Mouse (Mus musculus) right cerebral cortex, adult 2 months (tissue): ENCODE results near the gene Spib.

Source experiments
- DNase-seq, 2 experiments: peaks; one replicate each; pipeline ENCODE4 v3.0.0; 2021 to 2022; ENCODE audit warnings: low spot score in 2 of 2

Spib gene

DNA sequence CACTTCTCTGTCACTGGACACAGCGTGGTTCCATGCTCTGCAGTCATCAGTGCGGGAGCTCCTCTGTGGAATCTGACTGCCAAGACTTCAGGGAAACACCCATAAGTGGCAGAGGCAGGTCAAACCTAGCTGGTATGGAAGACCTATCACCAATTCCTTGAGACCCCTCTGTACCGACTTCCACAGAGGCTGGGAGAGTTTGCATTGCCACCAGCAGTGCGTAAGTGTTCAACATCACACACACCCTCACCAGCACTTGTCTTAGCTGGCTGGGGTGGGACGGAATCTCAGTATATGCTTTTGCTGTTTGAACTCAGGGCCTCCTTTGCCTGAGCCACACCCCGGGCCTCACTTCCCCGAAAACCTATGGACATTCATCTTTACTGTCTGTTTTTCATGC, 43.9 kb downstream of the Spib start:
- DNase-seq: no peak

DNA sequence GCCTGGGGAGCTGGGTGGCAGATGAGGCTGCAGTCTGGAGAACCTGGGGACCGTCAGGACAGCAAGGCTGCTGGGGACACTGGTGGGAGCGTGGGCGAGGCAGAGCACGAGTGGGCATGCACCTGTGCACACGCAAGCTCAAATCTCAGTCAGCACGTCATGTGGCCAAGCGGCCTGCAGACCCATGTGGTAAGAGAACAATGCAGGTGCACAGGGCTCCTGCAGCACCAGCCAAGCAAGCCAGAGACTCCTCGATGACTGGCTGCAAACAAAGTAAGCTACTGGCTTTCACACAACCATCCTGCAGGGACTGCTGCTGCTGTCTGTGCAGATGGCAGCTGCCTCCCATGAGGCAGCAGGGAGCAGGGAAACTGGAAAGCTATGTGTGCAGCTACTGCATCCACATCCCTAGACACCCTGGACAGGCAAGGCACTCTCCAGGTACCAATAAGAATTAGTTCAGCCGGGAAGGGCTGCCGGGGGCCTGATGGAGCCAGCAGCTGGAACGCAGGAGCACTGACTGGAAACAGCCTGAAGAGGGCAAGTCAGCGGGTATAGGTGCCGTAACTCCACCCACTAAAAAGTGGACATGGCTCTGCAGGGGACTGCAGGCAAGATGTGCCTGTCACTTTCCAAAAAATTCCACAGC, 44.8 kb downstream of the Spib start:
- DNase-seq: no peak

DNA sequence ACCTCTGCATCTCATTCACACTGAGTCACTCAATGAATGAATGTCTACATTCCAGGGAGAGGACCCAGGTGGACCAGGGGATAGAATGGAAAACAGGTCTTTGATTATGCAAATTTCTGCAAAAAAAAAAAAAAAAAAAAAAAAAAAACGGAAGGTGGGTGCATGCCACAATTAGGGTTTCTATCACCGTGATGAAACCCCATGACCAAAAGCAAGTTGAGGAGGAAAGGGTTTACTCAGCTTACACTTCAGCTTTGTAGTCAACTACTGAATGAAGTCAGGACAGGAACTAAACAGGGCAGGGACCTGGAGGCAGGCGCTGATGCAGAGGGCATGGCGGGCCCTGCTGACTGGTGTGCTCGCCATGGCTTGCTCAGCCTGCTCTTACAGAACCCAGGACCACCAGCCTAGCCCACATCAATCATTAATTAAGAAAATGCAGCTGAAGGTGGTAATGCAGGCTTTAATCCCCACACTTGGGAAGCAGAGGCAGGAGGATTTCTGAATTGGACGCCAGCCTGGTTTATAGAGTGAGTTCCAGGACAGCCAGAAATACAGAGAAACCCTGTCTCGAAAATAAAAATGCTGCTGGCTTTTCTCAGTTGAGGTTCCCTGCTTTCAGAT, 46.2 kb downstream of the Spib start:
- no peak for DNase-seq

DNA sequence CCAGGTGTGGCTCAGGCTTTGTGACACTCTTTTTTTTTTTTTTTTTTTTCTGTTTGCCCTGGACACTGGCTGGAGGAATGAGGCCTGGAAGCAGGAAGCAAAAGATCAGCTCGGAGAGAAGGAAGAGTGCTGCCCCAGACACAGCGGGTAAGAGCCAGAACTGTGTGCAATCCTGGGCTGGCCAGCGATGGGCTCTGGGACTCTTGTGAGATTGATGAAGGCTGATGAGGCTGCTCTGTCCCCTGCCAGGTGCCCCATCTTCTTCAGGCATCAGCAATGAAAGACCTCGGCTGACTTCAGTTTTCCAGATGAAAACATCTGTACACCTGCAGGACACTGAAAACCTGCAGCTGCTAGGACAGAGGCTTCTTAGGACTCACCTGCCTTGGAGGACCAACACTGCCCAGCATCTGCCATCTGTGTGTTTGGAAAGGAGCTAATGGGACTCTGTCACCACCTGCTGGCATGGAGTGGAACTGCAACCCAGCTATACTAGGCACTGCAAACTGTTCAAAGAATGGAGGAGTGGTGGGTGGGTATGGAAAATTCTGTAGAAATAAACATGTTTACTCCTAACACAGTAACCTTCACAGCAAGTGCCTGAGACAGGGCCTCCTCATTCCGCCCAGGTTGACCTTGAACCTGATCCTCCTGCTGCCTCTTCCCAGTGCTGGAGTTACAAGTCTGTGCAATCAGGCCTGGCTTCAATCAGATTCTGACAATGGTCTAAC, 46.9 kb downstream of the Spib start:
- peak; percentile 88 to 90 for DNase-seq

DNA sequence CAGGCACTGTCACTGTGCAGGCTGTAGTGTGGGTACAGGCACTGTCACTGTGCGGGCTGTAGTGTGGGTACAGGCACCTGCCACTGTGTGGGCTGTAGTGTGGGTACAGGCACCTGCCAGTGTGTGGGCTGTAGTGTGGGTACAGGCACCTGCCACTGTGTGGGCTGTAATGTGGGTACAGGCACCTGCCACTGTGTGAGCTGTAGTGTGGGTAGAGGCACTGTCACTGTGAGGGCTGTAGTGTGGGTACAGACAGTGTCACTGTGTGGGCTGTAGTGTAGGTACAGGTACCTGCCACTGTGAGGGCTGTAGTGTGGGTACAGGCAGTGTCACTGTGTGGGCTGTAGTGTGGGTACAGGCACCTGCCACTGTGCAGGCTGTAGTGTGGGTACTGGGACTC, 47.8 kb downstream of the Spib start:
- no peak for DNase-seq

DNA sequence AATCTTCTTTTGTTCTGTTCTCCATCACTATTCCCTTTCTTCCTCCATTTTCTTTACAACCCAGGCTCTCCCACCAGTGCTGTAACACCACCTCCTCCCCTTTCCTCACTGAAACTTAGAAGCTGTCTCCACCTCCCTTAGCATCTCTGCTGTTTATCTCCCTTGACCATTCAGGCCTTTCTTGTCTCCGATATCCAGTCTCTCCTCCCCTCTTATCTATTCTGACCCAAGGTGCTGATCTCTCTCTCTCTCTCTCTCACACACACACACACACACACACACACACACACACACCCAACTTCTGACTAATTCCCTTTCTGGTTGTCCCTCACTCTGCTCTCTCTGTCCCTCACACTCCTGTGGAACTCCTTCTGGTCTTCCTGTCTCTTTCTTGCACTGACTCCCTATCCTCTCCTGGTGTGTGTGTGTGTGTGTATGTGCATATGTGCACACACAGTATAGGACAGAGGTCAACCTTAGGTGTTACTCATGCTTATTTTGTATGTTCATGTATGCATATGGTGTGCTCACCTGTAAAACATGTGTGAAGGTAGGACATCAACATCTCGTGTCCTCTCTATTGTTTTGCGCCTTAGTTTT, 48.9 kb downstream of the Spib start:
- peak in 1 of 2 experiments; percentile 0 for DNase-seq
